Mouse (Mus musculus) right cerebral cortex, postnatal 14 days (tissue): ENCODE results near the gene Esrp2.

ENCODE experiments used
- DNase-seq: peaks from one replicate; pipeline ENCODE4 v3.0.0; 2022

The Esrp2 gene

GRCm38 (mm10) chr8:106147868-106148565, 11.2 kb upstream of the Esrp2 start:
- no peak for DNase-seq

GRCm38 (mm10) chr8:106146014-106146413, 9.2 kb upstream of the Esrp2 start:
- no peak for DNase-seq

- DNase-seq: no peak
Measured at GRCm38 (mm10) chr8:106145331-106145730, 8.6 kb upstream of the Esrp2 start.

GRCm38 (mm10) chr8:106140769-106141168, 4.0 kb upstream of the Esrp2 start:
- DNase-seq: peak; percentile 74

GRCm38 (mm10) chr8:106140191-106140590, 3.4 kb upstream of the Esrp2 start:
- no peak for DNase-seq

- no peak for DNase-seq
Measured at GRCm38 (mm10) chr8:106138616-106139015, 1.8 kb upstream of the Esrp2 start.

- no peak for DNase-seq
Measured at GRCm38 (mm10) chr8:106137906-106138477, 1.2 kb upstream of the Esrp2 start.

- no peak for DNase-seq
Measured at GRCm38 (mm10) chr8:106137218-106137905, 588 bp upstream of the Esrp2 start.

- DNase-seq: no peak
Measured at GRCm38 (mm10) chr8:106135672-106136071, 1.1 kb downstream of the Esrp2 start.

GRCm38 (mm10) chr8:106134751-106135571, 1.8 kb downstream of the Esrp2 start:
- no peak for DNase-seq

GRCm38 (mm10) chr8:106133946-106134345, 2.8 kb downstream of the Esrp2 start:
- DNase-seq: no peak

- no peak for DNase-seq
Measured at GRCm38 (mm10) chr8:106133526-106133925, 3.2 kb downstream of the Esrp2 start.

GRCm38 (mm10) chr8:106132356-106132755, 4.4 kb downstream of the Esrp2 start:
- DNase-seq: no peak

GRCm38 (mm10) chr8:106131488-106132222, 5.1 kb downstream of the Esrp2 start:
- no peak for DNase-seq

GRCm38 (mm10) chr8:106131021-106131420, 5.8 kb downstream of the Esrp2 start:
- DNase-seq: no peak

- no peak for DNase-seq
Measured at GRCm38 (mm10) chr8:106130505-106130904, 6.3 kb downstream of the Esrp2 start.

- DNase-seq: no peak
Measured at GRCm38 (mm10) chr8:106129997-106130396, 6.8 kb downstream of the Esrp2 start.

- no peak for DNase-seq
Measured at GRCm38 (mm10) chr8:106129232-106129930, 7.4 kb downstream of the Esrp2 start.

- DNase-seq: no peak
Measured at GRCm38 (mm10) chr8:106127882-106128410, 8.8 kb downstream of the Esrp2 start.

- DNase-seq: no peak
Measured at GRCm38 (mm10) chr8:106127054-106127453, 9.7 kb downstream of the Esrp2 start.

GRCm38 (mm10) chr8:106126055-106126454, 10.7 kb downstream of the Esrp2 start:
- no peak for DNase-seq

GRCm38 (mm10) chr8:106123443-106123842, 13.3 kb downstream of the Esrp2 start:
- no peak for DNase-seq
